Mouse (Mus musculus) T-cell, adult 2 months (primary cell): ENCODE data around the gene Zfp963.
"Not testable (repeated sequence)": the region's sequence is repeated elsewhere in the genome, so short reads cannot be mapped to it uniquely, and the experiment has no call there.

ENCODE experiments used
- DNase-seq: peaks from one replicate; pipeline ENCODE4 v3.0.0; 2022; ENCODE audit warnings: low spot score

Gene Zfp963

GRCm38 (mm10) chr8:69740763-69741162 lies 9.0 kb downstream of the Zfp963 start:
- DNase-seq: no peak

- no peak for DNase-seq
Observed at GRCm38 (mm10) chr8:69735495-69735894, 14.3 kb downstream of the Zfp963 start.

GRCm38 (mm10) chr8:69717232-69717580 lies 32.6 kb downstream of the Zfp963 start:
- DNase-seq: no peak

GRCm38 (mm10) chr8:69716403-69717231 lies 33.2 kb downstream of the Zfp963 start:
- peak; percentile 97 for DNase-seq

- no peak for DNase-seq
Observed at GRCm38 (mm10) chr8:69715366-69715765, 34.4 kb downstream of the Zfp963 start.

- no peak for DNase-seq
Observed at GRCm38 (mm10) chr8:69713516-69713915, 36.3 kb downstream of the Zfp963 start.

- DNase-seq: not testable (repeated sequence)
Observed at GRCm38 (mm10) chr8:69710624-69711023, 39.1 kb downstream of the Zfp963 start, which contains the start of gene Zfp869. Gene Zfp869, minus strand, starts transcription at chr8:69710724.

- DNase-seq: no peak
Observed at GRCm38 (mm10) chr8:69701810-69702209, 48.0 kb downstream of the Zfp963 start.
